Comparison of ENCODE assay signal across 12 mouse cellular contexts in the genomic region with DNA sequence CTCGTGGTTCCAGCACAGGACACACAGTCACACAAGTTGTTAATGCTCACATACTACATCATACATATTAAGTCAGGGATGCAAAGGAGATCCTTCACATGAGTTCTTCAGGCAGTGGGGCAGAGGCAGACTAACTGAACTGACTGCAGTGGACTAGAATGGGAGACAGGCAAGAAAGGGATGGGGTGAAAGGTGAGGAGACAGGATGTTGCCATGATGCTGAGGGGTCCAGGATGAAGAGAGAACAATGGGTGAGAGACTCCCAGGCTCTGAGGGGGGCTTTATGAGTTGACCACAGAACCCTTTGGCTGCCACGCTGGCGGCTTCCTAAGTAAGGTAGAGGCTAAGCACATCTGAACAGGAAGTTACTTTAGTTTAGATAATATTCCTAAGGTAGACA. TPM values are rescaled to one million over a fixed set of nuclear protein-coding genes. Genes with fewer than 3 reads are reported as not detected.
DNase-seq lines count a peak whose midpoint lies in the region; ATAC-seq lines count a peak whose summit lies in the region.
"Had no signal": no experiment of that assay in that cellular context is flagged by ENCODE, and none has a peak within 500 bp of the region (broad histone marks: within the 10 kb centered on the region; RNA-seq: fewer than 3 reads in every experiment).

No protein-coding gene starts in this region.

- H3K4me1 ChIP-seq in heart, embryonic 11.5 days (ENCODE audit: control insufficient read depth, insufficient read depth, low read length) = peaks cover 10% of the 10 kb centered on the region
- peaks cover 27% of the 10 kb centered on the region for H3K4me1 ChIP-seq in limb, embryonic 15.5 days

- H3K4me3 ChIP-seq in heart, embryonic 11.5 days (ENCODE audit: low read depth, low read length) = no peak overlapping the region
- no peak overlapping the region for H3K4me3 ChIP-seq in limb, embryonic 15.5 days

- no peak for DNase-seq in heart, postnatal 10 days
- peak; percentile 19 to 24 for DNase-seq in right cerebral cortex, postnatal 10 days (ENCODE audit: low spot score in 2 of 2)
- no peak for DNase-seq in right cerebral cortex, postnatal 36 days (ENCODE audit: low spot score in 2 of 2)
- no peak for DNase-seq in left cerebral cortex, adult 11 months (ENCODE audit: low spot score)
- no peak for DNase-seq in natural killer cell, adult 2 months (ENCODE audit: low spot score in 2 of 2)
- DNase-seq: gastrocnemius, adult 2 months had no signal

- H3K27ac ChIP-seq in heart, embryonic 11.5 days (ENCODE audit: low read depth, low read length) = no peak overlapping the region
- H3K27ac ChIP-seq in limb, embryonic 15.5 days = no peak overlapping the region

- H3K9ac ChIP-seq in heart, embryonic 11.5 days (ENCODE audit: low read depth, low read length) = peak overlapping the region; percentile 85; the same call in 1 of the 2 replicates
- no peak overlapping the region for H3K9ac ChIP-seq in limb, embryonic 15.5 days

- H3K4me2 ChIP-seq in heart, embryonic 11.5 days = peak overlapping the region; percentile 95
- peak overlapping the region; percentile 81; the same call in 1 of the 2 replicates for H3K4me2 ChIP-seq in limb, embryonic 15.5 days

- 88% methylated on average over 3 of the region's 3 CpGs for WGBS in heart, embryonic 11.5 days (ENCODE audit: insufficient replicate concordance)
- WGBS in limb, embryonic 15.5 days = 90% methylated on average over 3 of the region's 3 CpGs

- H3K27me3 ChIP-seq in heart, embryonic 11.5 days (ENCODE audit: control insufficient read depth, insufficient read depth, low read length) = peaks cover 7% of the 10 kb centered on the region; the same call in 1 of the 2 replicates
- no peaks in the 10 kb centered on the region for H3K27me3 ChIP-seq in limb, embryonic 15.5 days

- no peak for ATAC-seq in heart, embryonic 11.5 days (replicated peaks; ENCODE audit: insufficient number of reproducible peaks, low FRiP score, low TSS enrichment)
- no peak for ATAC-seq in limb, embryonic 15.5 days (ENCODE audit: insufficient number of reproducible peaks, low FRiP score, low TSS enrichment, low read depth)
- ATAC-seq in erythroblast, adult 5-6 weeks (replicated peaks; ENCODE audit: low FRiP score, poor library complexity, severe bottlenecking) = no peak

- no peaks in the 10 kb centered on the region for H3K9me3 ChIP-seq in heart, embryonic 11.5 days (replicated peaks; ENCODE audit: control insufficient read depth, low read length)
- H3K9me3 ChIP-seq in limb, embryonic 15.5 days = no peaks in the 10 kb centered on the region

- intact Hi-C loops in heart, postnatal 10 days (cut with DNase I) = no loop called here

- H3K36me3 ChIP-seq in heart, embryonic 11.5 days (ENCODE audit: control insufficient read depth, insufficient read depth, low read length) = no peaks in the 10 kb centered on the region
- peaks cover 10% of the 10 kb centered on the region for H3K36me3 ChIP-seq in limb, embryonic 15.5 days

RNA-seq across cellular contexts. Expression of a gene that starts 0.8 kb away (rescaled TPM):
- polyA plus RNA-seq in heart, embryonic 11.5 days (2014; fragmentation: Nextera tagmentation; extraction: Ambion mirVana) = 57.7 and 61.3 TPM in 2 replicates
- total RNA-seq in heart, postnatal 10 days (2021) = 10 to 100 TPM; 12.2 to 12.7 TPM
- polyA plus RNA-seq in limb, embryonic 15.5 days (2015; fragmentation: Nextera tagmentation; extraction: Ambion mirVana) = 72.9 and 84.0 TPM in 2 replicates
- 127 and 130 TPM in 2 replicates for total RNA-seq in erythroblast, adult 5-6 weeks (2015; ENCODE audit: low replicate concordance)
- 29.4 and 41.5 TPM in 2 replicates for total RNA-seq in erythroblast, adult 5-6 weeks (2017; ENCODE audit: low replicate concordance)

RNA-seq across cellular contexts. Expression of a gene that starts 3.7 kb away (rescaled TPM):
- not detected in 2 replicates for polyA plus RNA-seq in heart, embryonic 11.5 days (2014; fragmentation: Nextera tagmentation; extraction: Ambion mirVana)
- total RNA-seq in heart, postnatal 10 days (2021) = not detected
- polyA plus RNA-seq in limb, embryonic 15.5 days (2015; fragmentation: Nextera tagmentation; extraction: Ambion mirVana) = not detected in 2 replicates
- total RNA-seq in erythroblast, adult 5-6 weeks (2015; ENCODE audit: low replicate concordance) = not detected in 2 replicates
- total RNA-seq in erythroblast, adult 5-6 weeks (2017; ENCODE audit: low replicate concordance) = not detected in 2 replicates
- total RNA-seq: gastrocnemius, adult 2 months; left cerebral cortex, adult 2 months; neutrophil, adult 5-6 weeks had no signal
- polyA plus RNA-seq: C2C12 had no signal

RNA-seq across cellular contexts. Expression of a gene that starts 14.5 kb away (rescaled TPM):
- polyA plus RNA-seq in heart, embryonic 11.5 days (2014; fragmentation: Nextera tagmentation; extraction: Ambion mirVana) = 13.5 and 14.1 TPM in 2 replicates
- 10 to 100 TPM in 1 of 2 experiments, 1 to 10 TPM in 1; 8.6 to 10.7 TPM for total RNA-seq in heart, postnatal 10 days (2021)
- 19.5 and 21.8 TPM in 2 replicates for polyA plus RNA-seq in limb, embryonic 15.5 days (2015; fragmentation: Nextera tagmentation; extraction: Ambion mirVana)
- not detected in 2 replicates for total RNA-seq in erythroblast, adult 5-6 weeks (2015; ENCODE audit: low replicate concordance)
- not detected in 2 replicates for total RNA-seq in erythroblast, adult 5-6 weeks (2017; ENCODE audit: low replicate concordance)

RNA-seq across cellular contexts. Expression of a gene that starts 20.2 kb away (rescaled TPM):
- 7.5 and 9.2 TPM in 2 replicates for polyA plus RNA-seq in heart, embryonic 11.5 days (2014; fragmentation: Nextera tagmentation; extraction: Ambion mirVana)
- not detected for total RNA-seq in heart, postnatal 10 days (2021)
- 0.38 and 0.54 TPM in 2 replicates for polyA plus RNA-seq in limb, embryonic 15.5 days (2015; fragmentation: Nextera tagmentation; extraction: Ambion mirVana)
- not detected in 2 replicates for total RNA-seq in erythroblast, adult 5-6 weeks (2015; ENCODE audit: low replicate concordance)
- total RNA-seq in erythroblast, adult 5-6 weeks (2017; ENCODE audit: low replicate concordance) = 1.3 TPM in 1 of 2 replicates, not detected in the other
- total RNA-seq: gastrocnemius, adult 2 months had no signal
- polyA plus RNA-seq: C2C12 had no signal

RNA-seq across cellular contexts. Expression of a gene that starts 23.1 kb away (rescaled TPM):
- polyA plus RNA-seq in heart, embryonic 11.5 days (2014; fragmentation: Nextera tagmentation; extraction: Ambion mirVana) = 18.6 and 22.2 TPM in 2 replicates
- total RNA-seq in heart, postnatal 10 days (2021) = 100 to 1,000 TPM in 1 of 2 experiments, 10 to 100 TPM in 1; 91.5 to 103 TPM
- 38.7 and 43.4 TPM in 2 replicates for polyA plus RNA-seq in limb, embryonic 15.5 days (2015; fragmentation: Nextera tagmentation; extraction: Ambion mirVana)
- total RNA-seq in erythroblast, adult 5-6 weeks (2015; ENCODE audit: low replicate concordance) = not detected in 2 replicates
- total RNA-seq in erythroblast, adult 5-6 weeks (2017; ENCODE audit: low replicate concordance) = not detected in 2 replicates
- total RNA-seq: neutrophil, adult 5-6 weeks had no signal

Comparison
In these comparisons a context has a peak if more than half of its experiments do, and no peak if none do; other contexts are left out.
1. DNase-seq: peak in right cerebral cortex, postnatal 10 days (2 of 2); none in heart, postnatal 10 days (0 of 2), right cerebral cortex, postnatal 36 days (0 of 2), left cerebral cortex, adult 11 months (single experiment) and natural killer cell, adult 2 months (0 of 2).
2. RNA of a gene that starts 14.5 kb away (total RNA-seq): 8.6 to 10.7 TPM in heart, postnatal 10 days; not detected in erythroblast, adult 5-6 weeks; every median in the first group is over 4 times any median in the second.